Mouse (Mus musculus): ENCODE measurements at regions not wholly inside any gene's neighbourhood (a gene's known extent, or its start where the extent isn't known, plus 50 kb on each side); places are given as distances from the start of the nearest gene placed in this dataset.

DNA sequence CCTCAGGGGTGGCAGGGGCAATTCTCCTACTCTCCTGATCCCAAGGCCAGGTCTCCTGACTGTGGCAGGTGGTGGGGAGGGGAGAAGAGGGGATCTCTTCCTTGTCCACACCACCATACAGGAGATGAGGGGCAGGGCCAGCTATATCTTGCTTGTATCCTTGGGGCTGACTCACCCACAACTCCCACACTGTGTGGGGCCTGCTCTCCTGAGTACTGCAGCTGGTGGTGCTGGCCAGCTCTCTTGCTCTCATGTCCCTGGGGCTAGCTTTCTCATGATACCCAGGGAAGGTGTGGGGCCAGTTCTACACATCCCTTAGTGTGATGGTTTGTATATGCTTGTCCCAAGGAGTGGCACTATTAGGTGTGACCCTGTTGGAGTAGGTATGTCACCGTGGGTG, 177.4 kb downstream of the Shq1 start:
- TF ChIP-seq CTCF (IDR thresholded peaks at IDR 0.05) = no peak
- no peak overlapping the region for H3K4me3 ChIP-seq
- intact Hi-C loops (cut with DNase I) = no loop called here
- DNase-seq (ENCODE audit: extremely low spot score in 1 of 2, low spot score in 2 of 2) = no peak
- H3K27ac ChIP-seq = no peak overlapping the region

GRCm38 (mm10) chr6:100491811-100492210, 179.1 kb downstream of the Shq1 start:
- DNase-seq (ENCODE audit: extremely low spot score in 1 of 2, low spot score in 2 of 2) = no peak
- intact Hi-C loops (cut with DNase I) = no loop called here
- no peak overlapping the region for H3K27ac ChIP-seq
- no peak overlapping the region for H3K4me3 ChIP-seq
- no peak for TF ChIP-seq CTCF (IDR thresholded peaks at IDR 0.05)

GRCm38 (mm10) chr6:100490920-100491712, 179.8 kb downstream of the Shq1 start:
- Histone ChIP-seq H3K4me3 (no peak overlapping the region), H3K27ac (no peak overlapping the region)
- intact Hi-C loops (cut with DNase I) = no loop called here
- TF ChIP-seq CTCF (IDR thresholded peaks at IDR 0.05) = no peak
- DNase-seq (ENCODE audit: extremely low spot score in 1 of 2, low spot score in 2 of 2) = no peak

DNA sequence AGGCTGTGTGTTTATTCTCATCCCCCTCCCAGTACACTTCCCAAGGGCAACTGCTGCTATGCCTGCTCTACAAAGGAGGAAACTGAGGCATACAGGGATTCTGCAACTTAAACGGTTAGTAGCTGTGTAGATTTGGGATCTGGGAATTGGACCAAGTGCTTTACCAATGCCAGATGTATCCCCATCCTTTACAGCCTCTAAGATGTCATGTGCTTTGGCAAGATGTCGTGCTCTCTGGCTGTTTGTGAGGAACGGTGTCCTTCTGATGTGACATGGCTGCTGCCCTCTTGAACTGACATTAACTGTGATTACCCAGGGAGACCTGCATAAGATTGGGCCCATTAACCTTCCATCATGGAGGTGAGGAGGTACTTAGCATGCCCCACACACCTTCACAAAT, 187.1 kb downstream of the Shq1 start:
- no peak for TF ChIP-seq CTCF (IDR thresholded peaks at IDR 0.05)
- intact Hi-C loops (cut with DNase I) = no loop called here
- no peak overlapping the region for H3K4me3 ChIP-seq
- DNase-seq (ENCODE audit: extremely low spot score in 1 of 2, low spot score in 2 of 2) = no peak
- H3K27ac ChIP-seq = no peak overlapping the region

DNA sequence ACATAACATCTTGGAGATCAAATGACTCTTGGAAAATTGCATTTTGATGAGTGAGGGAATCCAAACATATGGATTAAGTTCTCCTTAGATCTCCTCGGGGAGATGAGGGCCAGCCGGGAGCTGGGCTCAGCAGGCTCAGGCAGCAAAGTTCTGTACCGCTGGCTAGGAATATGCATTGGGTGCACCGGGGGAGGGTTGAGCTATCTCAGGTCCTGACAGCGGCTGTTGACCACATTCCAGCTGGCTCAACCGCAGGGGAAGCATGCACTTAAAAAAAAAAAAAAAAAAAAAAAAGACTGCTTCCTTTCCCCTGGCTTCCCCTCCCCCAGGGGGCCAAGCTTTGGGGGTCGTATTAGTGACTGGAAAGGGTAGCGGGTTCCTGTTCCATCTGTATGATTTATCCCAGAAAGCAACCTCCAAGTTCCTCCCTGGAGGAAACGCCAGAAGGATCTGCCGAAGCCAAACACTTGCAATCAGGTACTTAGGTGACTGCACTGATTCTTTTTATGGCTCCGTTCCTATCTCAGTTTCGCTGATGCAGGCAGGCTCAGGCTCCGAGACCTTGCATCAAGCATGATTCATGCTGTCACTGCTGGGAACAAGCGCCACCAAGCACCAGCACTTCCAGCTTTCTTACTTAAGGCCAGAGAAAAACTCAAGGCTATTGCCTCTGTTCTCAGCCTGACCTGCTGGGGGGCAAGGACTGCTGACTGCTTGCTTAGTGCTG, 187.7 kb downstream of the Shq1 start:
- DNase-seq (ENCODE audit: extremely low spot score in 1 of 2, low spot score in 2 of 2) = peak in 1 of 2 experiments; percentile 19
- no peak for TF ChIP-seq CTCF (IDR thresholded peaks at IDR 0.05)

GRCm38 (mm10) chr6:100482572-100482971, 188.4 kb downstream of the Shq1 start:
- no peak overlapping the region for H3K27ac ChIP-seq
- TF ChIP-seq CTCF (IDR thresholded peaks at IDR 0.05) = no peak
- no peak for DNase-seq (ENCODE audit: extremely low spot score in 1 of 2, low spot score in 2 of 2)
- H3K4me3 ChIP-seq = no peak overlapping the region
- intact Hi-C loops (cut with DNase I) = no loop called here

More for the DNA sequence above, 187.7 kb downstream of the Shq1 start:
- H3K27ac ChIP-seq = no peak overlapping the region
- intact Hi-C loops (cut with DNase I) = no loop called here
- no peak overlapping the region for H3K4me3 ChIP-seq

GRCm38 (mm10) chr6:100480525-100480924, 190.4 kb downstream of the Shq1 start:
- intact Hi-C loops (cut with DNase I) = no loop called here
- Histone ChIP-seq H3K27ac (no peak overlapping the region), H3K4me3 (no peak overlapping the region)
- no peak for TF ChIP-seq CTCF (IDR thresholded peaks at IDR 0.05)
- no peak for DNase-seq (ENCODE audit: extremely low spot score in 1 of 2, low spot score in 2 of 2)

DNA sequence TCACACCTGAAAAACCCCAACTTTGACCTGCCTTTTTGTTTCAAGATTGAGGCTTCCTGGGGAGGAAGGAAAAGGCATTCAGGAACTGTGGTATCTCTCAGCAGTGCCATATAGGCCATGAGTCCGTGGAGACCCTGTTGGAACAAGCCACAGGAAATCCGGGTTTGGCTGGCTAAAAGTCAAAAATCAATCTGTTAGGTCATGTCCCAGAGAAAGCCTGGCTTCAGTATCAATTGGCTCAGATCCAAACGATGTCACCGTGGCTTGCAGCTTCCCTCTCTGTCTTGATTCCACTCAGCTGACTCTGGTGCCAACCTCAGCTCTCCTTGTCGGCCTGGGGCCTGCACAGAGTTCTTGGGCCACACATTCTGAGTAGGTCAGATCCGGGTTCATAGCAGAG, 191.1 kb downstream of the Shq1 start:
- no peak for DNase-seq (ENCODE audit: extremely low spot score in 1 of 2, low spot score in 2 of 2)
- intact Hi-C loops (cut with DNase I) = no loop called here
- H3K27ac ChIP-seq = no peak overlapping the region

DNA sequence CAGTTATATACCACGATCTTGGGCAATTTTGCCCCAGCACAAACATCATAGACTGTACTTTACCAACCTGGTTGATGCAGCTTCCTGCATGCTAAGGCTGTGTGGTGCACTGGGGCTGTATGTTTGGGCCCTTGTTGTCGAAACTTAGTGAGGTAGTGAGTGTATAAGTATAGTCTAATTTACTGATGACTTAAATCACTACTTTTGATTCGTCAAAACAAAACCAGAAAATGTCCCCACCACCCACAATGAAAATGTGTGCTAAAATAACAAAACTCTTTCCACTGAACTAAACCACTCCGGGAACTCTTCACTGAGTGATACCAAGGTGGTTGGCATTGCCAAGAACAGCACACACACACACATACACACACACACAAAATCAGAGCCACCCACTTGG, 191.5 kb downstream of the Shq1 start:
- intact Hi-C loops (cut with DNase I) = no loop called here

More for the DNA sequence above, 191.1 kb downstream of the Shq1 start:
- no peak overlapping the region for H3K4me3 ChIP-seq
- no peak for TF ChIP-seq CTCF (IDR thresholded peaks at IDR 0.05)

DNA sequence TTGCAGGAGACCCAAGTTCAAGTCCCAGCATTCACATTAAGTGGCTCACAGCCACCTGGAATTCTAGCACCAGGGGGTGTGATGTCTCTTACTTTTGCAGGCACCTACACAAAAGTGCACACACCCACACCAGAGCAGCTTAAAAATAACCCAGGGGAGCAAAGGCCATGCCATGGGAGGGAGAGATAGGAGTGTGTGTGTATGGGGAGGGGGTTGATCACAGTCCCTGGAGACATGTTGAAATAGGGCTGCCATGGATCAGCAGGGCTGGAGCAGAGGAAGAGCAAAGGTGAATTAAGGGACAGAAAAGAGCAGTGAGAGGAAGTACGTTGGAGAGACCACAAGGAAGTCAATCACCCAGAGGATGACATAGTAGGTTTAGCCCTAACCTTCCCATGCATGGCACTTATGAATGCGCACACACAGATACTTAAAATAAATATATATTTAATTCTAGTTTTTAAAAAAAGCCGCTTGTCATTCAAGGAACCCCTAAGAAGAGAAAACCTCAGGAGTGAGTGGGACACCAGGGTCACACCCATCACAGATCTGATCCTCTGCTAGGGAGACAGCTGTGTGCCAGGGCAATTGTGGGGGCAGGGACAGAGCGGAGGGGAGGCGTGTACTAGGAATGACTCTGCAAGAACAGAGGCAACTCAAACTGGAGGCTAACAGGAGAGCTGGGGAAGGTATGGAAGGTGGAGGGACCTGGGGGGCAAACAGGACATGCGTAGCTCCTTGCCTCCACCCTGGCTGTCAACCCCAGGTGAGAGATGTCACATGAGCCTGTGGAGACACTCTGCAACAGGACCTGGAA, 189.5 kb upstream of the Rybp start:
- Histone ChIP-seq H3K4me3 (no peak overlapping the region), H3K27ac (no peak overlapping the region)
- intact Hi-C loops (cut with DNase I) = no loop called here
- no peak for DNase-seq (ENCODE audit: extremely low spot score in 1 of 2, low spot score in 2 of 2)
- TF ChIP-seq CTCF (IDR thresholded peaks at IDR 0.05) = no peak

More for the DNA sequence above, 191.5 kb downstream of the Shq1 start:
- no peak for DNase-seq (ENCODE audit: extremely low spot score in 1 of 2, low spot score in 2 of 2)
- no peak overlapping the region for H3K4me3 ChIP-seq
- no peak for TF ChIP-seq CTCF (IDR thresholded peaks at IDR 0.05)
- no peak overlapping the region for H3K27ac ChIP-seq

DNA sequence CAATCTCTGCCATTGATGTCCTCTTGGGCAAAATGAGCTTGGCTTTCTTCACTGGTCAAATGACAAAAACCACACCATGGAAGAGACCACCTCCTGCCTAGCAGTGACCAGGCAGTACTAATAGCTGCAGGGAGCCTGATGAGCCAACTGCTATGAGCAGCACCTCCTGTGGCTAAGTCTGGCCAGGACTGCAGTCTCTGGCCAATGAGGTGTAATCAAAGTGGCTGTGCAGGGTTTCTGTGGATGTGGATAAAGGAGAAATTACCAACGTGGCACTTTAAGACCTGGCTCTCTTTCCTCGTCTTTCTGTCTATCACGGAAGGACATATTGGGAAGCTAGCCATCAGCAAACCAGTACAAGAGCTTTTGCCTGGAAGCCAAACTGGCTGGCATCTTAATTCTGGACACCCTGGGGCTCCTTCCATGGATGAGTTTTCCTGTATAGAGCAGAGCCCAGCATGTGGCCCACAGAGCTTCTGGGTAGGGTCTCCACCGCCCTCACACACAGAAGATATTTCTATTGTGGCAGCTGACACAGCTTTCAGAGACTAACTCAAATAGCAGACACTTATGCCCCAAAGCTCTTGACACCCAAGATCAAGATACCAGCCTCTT, 188.2 kb upstream of the Rybp start:
- DNase-seq (ENCODE audit: extremely low spot score in 1 of 2, low spot score in 2 of 2) = no peak
- no peak overlapping the region for H3K4me3 ChIP-seq
- intact Hi-C loops (cut with DNase I) = no loop called here
- H3K27ac ChIP-seq = no peak overlapping the region
- no peak for TF ChIP-seq CTCF (IDR thresholded peaks at IDR 0.05)
